27 mouse cellular contexts compared by ENCODE assay signal in the genomic region with DNA sequence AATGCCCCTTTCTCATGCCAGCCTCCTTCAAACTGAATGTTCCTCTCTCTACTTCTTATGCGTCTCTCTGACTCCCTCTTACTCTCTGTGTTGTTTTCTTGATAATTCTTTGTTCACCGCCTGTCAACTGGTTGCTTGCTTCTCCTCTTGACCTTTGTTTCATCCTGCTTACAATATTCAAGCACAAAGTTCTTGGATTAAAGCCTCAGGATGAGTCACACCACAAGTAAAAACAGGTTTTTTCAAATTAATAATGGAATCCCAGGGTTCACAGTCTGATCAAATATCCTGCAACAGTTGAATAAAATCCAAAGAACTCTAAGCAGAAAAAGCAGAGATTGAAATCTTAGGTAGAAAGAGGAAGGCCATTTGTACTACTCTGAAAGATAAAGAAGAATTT.
DNase-seq lines count a peak whose midpoint lies in the region; ATAC-seq and TF ChIP-seq lines count a peak whose summit lies in the region.
"Had no signal": no experiment of that assay in that cellular context is flagged by ENCODE, and none has a peak within 500 bp of the region (broad histone marks: within the 10 kb centered on the region; RNA-seq: fewer than 3 reads in every experiment).

No protein-coding gene starts in this region.

- no peak overlapping the region for H3K9ac ChIP-seq in forebrain, embryonic 13.5 days
- no peak overlapping the region for H3K9ac ChIP-seq in forebrain, embryonic 11.5 days (ENCODE audit: low read length)
- H3K9ac ChIP-seq in heart, embryonic 12.5 days: no peak overlapping the region
- H3K9ac ChIP-seq: heart, embryonic 15.5 days; hindbrain, embryonic 14.5 days; limb, embryonic 12.5 days; lung, embryonic 15.5 days; midbrain, embryonic 15.5 days had no signal

- no peaks in the 10 kb centered on the region for H3K36me3 ChIP-seq in forebrain, embryonic 13.5 days (ENCODE audit: poor library complexity, severe bottlenecking)
- H3K36me3 ChIP-seq in forebrain, embryonic 11.5 days (ENCODE audit: control insufficient read depth, insufficient read depth, low read length): no peaks in the 10 kb centered on the region
- no peaks in the 10 kb centered on the region for H3K36me3 ChIP-seq in heart, embryonic 12.5 days
- H3K36me3 ChIP-seq: forebrain, embryonic 10.5 days; heart, embryonic 15.5 days; limb, embryonic 12.5 days; lung, embryonic 15.5 days; midbrain, embryonic 10.5 days; midbrain, embryonic 15.5 days had no signal

- no peak overlapping the region for H3K4me2 ChIP-seq in forebrain, embryonic 13.5 days
- H3K4me2 ChIP-seq in forebrain, embryonic 11.5 days (ENCODE audit: low read depth, low read length, severe bottlenecking): no peak overlapping the region
- no peak overlapping the region for H3K4me2 ChIP-seq in heart, embryonic 12.5 days
- H3K4me2 ChIP-seq: heart, embryonic 15.5 days; hindbrain, embryonic 14.5 days; limb, embryonic 12.5 days; lung, embryonic 15.5 days; midbrain, embryonic 15.5 days had no signal

- H3K9me3 ChIP-seq in forebrain, embryonic 13.5 days (replicated peaks): no peaks in the 10 kb centered on the region
- H3K9me3 ChIP-seq in forebrain, embryonic 11.5 days (ENCODE audit: control insufficient read depth, low read length): no peaks in the 10 kb centered on the region
- no peaks in the 10 kb centered on the region for H3K9me3 ChIP-seq in heart, embryonic 12.5 days (replicated peaks)
- H3K9me3 ChIP-seq: forebrain, embryonic 10.5 days; heart, embryonic 15.5 days; limb, embryonic 12.5 days; lung, embryonic 15.5 days; midbrain, embryonic 10.5 days; midbrain, embryonic 15.5 days had no signal

- no peak for ATAC-seq in forebrain, embryonic 13.5 days
- no peak for ATAC-seq in forebrain, embryonic 11.5 days (replicated peaks; ENCODE audit: low FRiP score)
- ATAC-seq in heart, embryonic 12.5 days (ENCODE audit: insufficient number of reproducible peaks, low FRiP score): no peak
- ATAC-seq: midbrain, embryonic 15.5 days had no signal

- TF ChIP-seq POLR2A in brain, embryonic 14.5 days (IDR thresholded peaks at IDR 0.05; ENCODE audit: borderline replicate concordance, extremely low read depth, insufficient read depth, insufficient read length, poor library complexity, severe bottlenecking): no peak

- H3K4me3 ChIP-seq in forebrain, embryonic 13.5 days: no peak overlapping the region
- H3K4me3 ChIP-seq in forebrain, embryonic 11.5 days (ENCODE audit: low read depth, low read length): no peak overlapping the region
- H3K4me3 ChIP-seq in heart, embryonic 12.5 days: no peak overlapping the region
- H3K4me3 ChIP-seq: forebrain, embryonic 10.5 days; heart, embryonic 15.5 days; layer of hippocampus, adult 2 months; left cerebral cortex, adult 2 months; limb, embryonic 12.5 days; lung, embryonic 15.5 days; midbrain, embryonic 10.5 days; midbrain, embryonic 15.5 days had no signal

- TF ChIP-seq CTCF in brain, embryonic 14.5 days (IDR thresholded peaks at IDR 0.05; ENCODE audit: borderline replicate concordance, extremely low read depth, insufficient read depth, insufficient read length): no peak

- no peaks in the 10 kb centered on the region for H3K27me3 ChIP-seq in forebrain, embryonic 13.5 days
- no peaks in the 10 kb centered on the region for H3K27me3 ChIP-seq in forebrain, embryonic 11.5 days (ENCODE audit: control insufficient read depth, insufficient read depth, low read length)
- H3K27me3 ChIP-seq in heart, embryonic 12.5 days (replicated peaks): no peaks in the 10 kb centered on the region
- H3K27me3 ChIP-seq: heart, embryonic 15.5 days; limb, embryonic 12.5 days; lung, embryonic 15.5 days; midbrain, embryonic 15.5 days had no signal

- no peak for DNase-seq in forebrain, embryonic 11.5 days (ENCODE audit: low spot score)
- DNase-seq in heart, adult 8-10 months (ENCODE audit: low spot score): peak; percentile 7
- peak; percentile 20 for DNase-seq in brain, embryonic 14.5 days (ENCODE audit: low read depth)
- no peak for DNase-seq in ovary, postnatal 14 days (ENCODE audit: low spot score)
- DNase-seq in MN1 (ENCODE audit: low spot score): no peak
- DNase-seq: adrenal gland, adult 8-10 months; cerebellum, adult 8-10 months; cerebellum, postnatal 25 days; gastrocnemius, postnatal 25 days; heart, postnatal 4 days; kidney, adult 11 months; kidney, postnatal 36 days; right cerebral cortex, adult 18-20 months; thymus, adult 18-20 months; thymus, postnatal 25 days had no signal

- peaks cover 19% of the 10 kb centered on the region for H3K4me1 ChIP-seq in forebrain, embryonic 13.5 days
- H3K4me1 ChIP-seq in forebrain, embryonic 11.5 days (replicated peaks; ENCODE audit: control insufficient read depth, insufficient read depth, low read length): no peaks in the 10 kb centered on the region
- no peaks in the 10 kb centered on the region for H3K4me1 ChIP-seq in heart, embryonic 12.5 days (replicated peaks)
- H3K4me1 ChIP-seq: heart, embryonic 15.5 days; limb, embryonic 12.5 days; lung, embryonic 15.5 days; midbrain, embryonic 10.5 days had no signal

- H3K27ac ChIP-seq in forebrain, embryonic 13.5 days: peak overlapping the region; percentile 12
- no peak overlapping the region for H3K27ac ChIP-seq in forebrain, embryonic 11.5 days (ENCODE audit: low read depth, low read length)
- no peak overlapping the region for H3K27ac ChIP-seq in heart, embryonic 12.5 days (ENCODE audit: poor library complexity, severe bottlenecking)
- H3K27ac ChIP-seq: forebrain, embryonic 10.5 days; heart, embryonic 15.5 days; hindbrain, embryonic 14.5 days; layer of hippocampus, adult 2 months; left cerebral cortex, adult 2 months; limb, embryonic 12.5 days; lung, embryonic 15.5 days; midbrain, embryonic 10.5 days; midbrain, embryonic 15.5 days; stomach, postnatal 0 days had no signal

- 41% methylated on average over 2 of the region's 2 CpGs for WGBS in forebrain, embryonic 13.5 days
- WGBS in forebrain, embryonic 11.5 days: 61% methylated on average over 2 of the region's 2 CpGs
- WGBS in heart, embryonic 12.5 days: 60% methylated on average over 2 of the region's 2 CpGs

Comparison
In these comparisons a context has a peak if more than half of its experiments do, and no peak if none do; other contexts are left out.
1. DNase-seq: peak in heart, adult 8-10 months (single experiment) and brain, embryonic 14.5 days (single experiment); none in forebrain, embryonic 11.5 days (single experiment), ovary, postnatal 14 days (single experiment) and MN1 (single experiment).